Mouse (Mus musculus) ovary, postnatal 14 days (tissue): ENCODE measurements around the gene Gm5134.
"Not testable (repeated sequence)": the region's sequence is repeated elsewhere in the genome, so short reads cannot be mapped to it uniquely, and the experiment has no call there.

Source experiments
- DNase-seq: peaks from one replicate; pipeline ENCODE4 v3.0.0; 2022; ENCODE audit warnings: low spot score

Gene Gm5134

GRCm38 (mm10) chr10:75994531-75995210 lies 40.4 kb downstream of the Gm5134 start:
- not testable (repeated sequence) for DNase-seq

- no peak for DNase-seq
These were observed 41.1 kb downstream of the Gm5134 start for GRCm38 (mm10) chr10:75995463-75995862.

- DNase-seq, result no peak
These were observed 42.0 kb downstream of the Gm5134 start for GRCm38 (mm10) chr10:75996315-75996714.

GRCm38 (mm10) chr10:76001160-76001559 lies 46.8 kb downstream of the Gm5134 start:
- DNase-seq, result no peak

- no peak for DNase-seq
These were observed 47.8 kb downstream of the Gm5134 start for GRCm38 (mm10) chr10:76002101-76002521.

GRCm38 (mm10) chr10:76002615-76003014 lies 48.3 kb downstream of the Gm5134 start:
- no peak for DNase-seq

GRCm38 (mm10) chr10:76003221-76003620 lies 48.9 kb downstream of the Gm5134 start:
- DNase-seq, result no peak

GRCm38 (mm10) chr10:76006385-76006784 lies 52.1 kb downstream of the Gm5134 start:
- DNase-seq, result no peak

- DNase-seq, result no peak
These were observed 55.5 kb downstream of the Gm5134 start for GRCm38 (mm10) chr10:76009812-76010211.

- DNase-seq, result no peak
These were observed 58.6 kb downstream of the Gm5134 start for GRCm38 (mm10) chr10:76012922-76013321.

GRCm38 (mm10) chr10:76016886-76017285 lies 62.6 kb downstream of the Gm5134 start:
- no peak for DNase-seq

GRCm38 (mm10) chr10:76021728-76022127 lies 67.4 kb downstream of the Gm5134 start:
- no peak for DNase-seq

GRCm38 (mm10) chr10:76023921-76024320 lies 69.6 kb downstream of the Gm5134 start:
- DNase-seq, result no peak

GRCm38 (mm10) chr10:76025470-76026190 lies 71.3 kb downstream of the Gm5134 start:
- no peak for DNase-seq

GRCm38 (mm10) chr10:76027127-76028015 lies 73.1 kb downstream of the Gm5134 start:
- DNase-seq, result no peak

- no peak for DNase-seq
These were observed 73.7 kb downstream of the Gm5134 start for GRCm38 (mm10) chr10:76028016-76028366.

- no peak for DNase-seq
These were observed 74.1 kb downstream of the Gm5134 start for GRCm38 (mm10) chr10:76028396-76028795.

- DNase-seq, result no peak
These were observed 75.0 kb downstream of the Gm5134 start for GRCm38 (mm10) chr10:76029276-76029675.

GRCm38 (mm10) chr10:76030496-76030895 lies 76.2 kb downstream of the Gm5134 start:
- no peak for DNase-seq

- DNase-seq, result peak; percentile 15
These were observed 77.4 kb downstream of the Gm5134 start for GRCm38 (mm10) chr10:76031511-76032401.

- peak; percentile 91 for DNase-seq
These were observed 78.2 kb downstream of the Gm5134 start, which contains the start of gene Zfp280b for GRCm38 (mm10) chr10:76032402-76033118. TSS of gene Zfp280b (plus strand) at chr10:76032650.
